ENCODE assay signal across 9 mouse cellular contexts in genomic region chr7:49439136-49439535, GRCm38 (mm10).
DNase-seq lines count a peak whose midpoint lies in the region; TF ChIP-seq lines count a peak whose summit lies in the region.
"Had no signal": no experiment of that assay in that cellular context is flagged by ENCODE, and none has a peak within 500 bp of the region (broad histone marks: within the 10 kb centered on the region; RNA-seq: fewer than 3 reads in every experiment).

No protein-coding gene starts in this region.

- TF ChIP-seq CTCF in left cerebral cortex, adult 2 months (IDR thresholded peaks at IDR 0.05) = peak; percentile 59

- intact Hi-C loops in left cerebral cortex, adult 2 months (cut with DNase I) = no loop called here
- intact Hi-C loops in left cerebral cortex, postnatal 14 days (cut with DNase I) = no loop called here

- no peak overlapping the region for H3K4me3 ChIP-seq in left cerebral cortex, adult 2 months
- H3K4me3 ChIP-seq: midbrain, embryonic 12.5 days had no signal

- DNase-seq in left cerebral cortex, adult 2 months (ENCODE audit: extremely low spot score in 1 of 2, low spot score in 2 of 2) = no peak
- no peak for DNase-seq in left cerebral cortex, postnatal 14 days (ENCODE audit: low spot score in 2 of 2)
- peak; percentile 68 for DNase-seq in ZHBTc4 (ENCODE audit: low read depth, low spot score)
- peak; percentile 38 to 42 for DNase-seq in cerebellum, postnatal 4 days (ENCODE audit: low spot score in 2 of 2)
- DNase-seq in kidney, postnatal 14 days = peak; percentile 10
- peak; percentile 77 for DNase-seq in testis, postnatal 10 days (ENCODE audit: low spot score)
- no peak for DNase-seq in left cerebral cortex, adult 18-20 months (ENCODE audit: low spot score in 2 of 2)
- no peak for DNase-seq in layer of hippocampus, adult 9-11 months

- H3K27ac ChIP-seq in left cerebral cortex, adult 2 months = peak overlapping the region; percentile 79; the same call in 1 of the 2 replicates
- H3K27ac ChIP-seq: midbrain, embryonic 12.5 days had no signal

Comparison
In these comparisons a context has a peak if more than half of its experiments do, and no peak if none do; other contexts are left out.
1. DNase-seq: peak in ZHBTc4 (single experiment), cerebellum, postnatal 4 days (2 of 2), kidney, postnatal 14 days (single experiment) and testis, postnatal 10 days (single experiment); none in left cerebral cortex, adult 2 months (0 of 2), left cerebral cortex, postnatal 14 days (0 of 2), left cerebral cortex, adult 18-20 months (0 of 2) and layer of hippocampus, adult 9-11 months (single experiment).